Mouse (Mus musculus): ENCODE results near the gene Zfp846. TPM values are rescaled to one million over a fixed set of nuclear protein-coding genes. Genes with fewer than 3 reads are reported as not detected.
A peak's percentile ranks its signal among the peaks of the same experiment; 100 is the strongest.
"Not testable (repeated sequence)": the region's sequence is repeated elsewhere in the genome, so short reads cannot be mapped to it uniquely, and the experiment has no call there.

The Zfp846 gene
- polyA plus RNA-seq, 1 experiment from 2014 or later: 2.0 TPM

DNA sequence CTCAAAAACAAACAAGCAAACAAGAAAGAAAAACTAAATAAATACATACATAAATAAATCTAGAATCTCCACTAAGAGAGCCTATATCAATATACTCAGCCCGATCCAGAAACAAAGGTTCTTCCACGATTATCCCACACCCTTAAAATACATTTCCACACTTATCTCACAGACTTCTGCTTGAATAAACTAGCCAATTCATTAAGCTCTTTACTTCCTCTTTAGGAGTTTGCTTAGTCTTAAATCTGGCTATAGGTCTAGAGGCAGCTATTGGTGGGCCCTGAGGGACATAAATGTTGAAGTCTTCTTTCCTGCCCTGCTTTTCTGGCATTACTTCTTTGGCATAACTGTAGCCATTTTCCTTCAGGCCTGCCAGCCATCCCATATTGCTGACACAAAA, 50.2 kb downstream of the Zfp846 start:
- Histone ChIP-seq H3K27ac (ENCODE audit: low read length) (no peak overlapping the region), H3K4me2 (ENCODE audit: low read depth, low read length) (no peak overlapping the region), H3K9ac (ENCODE audit: low read depth, low read length) (no peak overlapping the region), H3K4me3 (ENCODE audit: low read depth, low read length) (no peak overlapping the region), H3K9me3 (replicated peaks; ENCODE audit: control insufficient read depth, low read length) (no peaks in the 10 kb centered on the region), H3K36me3 (ENCODE audit: control insufficient read depth, insufficient read depth) (no peaks in the 10 kb centered on the region), H3K27me3 (ENCODE audit: control insufficient read depth, insufficient read depth, low read depth, low read length) (no peaks in the 10 kb centered on the region), H3K4me1 (ENCODE audit: control insufficient read depth, low read depth, low read length) (no peaks in the 10 kb centered on the region)
- WGBS (ENCODE audit: insufficient replicate concordance): 80% methylated on average over 2 of the region's 2 CpGs
- no peak for ATAC-seq (ENCODE audit: low read depth)

GRCm38 (mm10) chr9:20635676-20636075, 54.6 kb downstream of the Zfp846 start:
- not testable (repeated sequence) for H3K27me3 ChIP-seq (ENCODE audit: control insufficient read depth, insufficient read depth, low read depth, low read length); H3K4me3 ChIP-seq (ENCODE audit: low read depth, low read length); H3K27ac ChIP-seq (ENCODE audit: low read length); H3K4me2 ChIP-seq (ENCODE audit: low read depth, low read length); H3K4me1 ChIP-seq (ENCODE audit: control insufficient read depth, low read depth, low read length); ATAC-seq (ENCODE audit: low read depth); H3K9me3 ChIP-seq (replicated peaks; ENCODE audit: control insufficient read depth, low read length); H3K9ac ChIP-seq (ENCODE audit: low read depth, low read length); H3K36me3 ChIP-seq (ENCODE audit: control insufficient read depth, insufficient read depth)
- 76% methylated on average over 8 of the region's 8 CpGs for WGBS (ENCODE audit: insufficient replicate concordance)

DNA sequence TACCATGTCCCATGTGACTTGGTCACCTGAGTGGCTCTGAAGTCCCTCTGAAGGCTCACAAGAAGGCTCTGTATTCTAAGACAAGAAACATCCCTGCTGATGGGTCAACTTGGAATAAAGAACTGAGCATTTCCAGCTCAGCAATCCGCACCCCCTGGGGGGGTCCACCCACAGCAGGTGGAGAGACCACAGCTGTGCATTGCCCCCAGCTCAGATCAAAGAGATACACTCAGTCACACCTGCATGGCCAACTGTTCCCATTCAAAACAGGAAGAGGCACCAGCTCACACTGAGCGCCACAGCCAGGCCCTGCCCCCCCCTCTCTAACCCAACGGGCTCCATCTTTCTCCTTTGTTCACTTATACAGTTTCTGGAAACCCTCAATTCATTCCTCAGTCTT, 55.2 kb downstream of the Zfp846 start:
- Histone ChIP-seq H3K4me3 (ENCODE audit: low read depth, low read length) (no peak overlapping the region), H3K27me3 (ENCODE audit: control insufficient read depth, insufficient read depth, low read depth, low read length) (no peaks in the 10 kb centered on the region), H3K4me1 (ENCODE audit: control insufficient read depth, low read depth, low read length) (peaks cover 2% of the 10 kb centered on the region), H3K4me2 (ENCODE audit: low read depth, low read length) (no peak overlapping the region), H3K36me3 (ENCODE audit: control insufficient read depth, insufficient read depth) (peaks cover 7% of the 10 kb centered on the region), H3K9me3 (replicated peaks; ENCODE audit: control insufficient read depth, low read length) (no peaks in the 10 kb centered on the region), H3K27ac (ENCODE audit: low read length) (no peak overlapping the region), H3K9ac (ENCODE audit: low read depth, low read length) (no peak overlapping the region)
- peak; percentile 27; the same call in 1 of the 2 replicates for ATAC-seq (ENCODE audit: low read depth)
- WGBS (ENCODE audit: insufficient replicate concordance): 59% methylated on average over 3 of the region's 3 CpGs

DNA sequence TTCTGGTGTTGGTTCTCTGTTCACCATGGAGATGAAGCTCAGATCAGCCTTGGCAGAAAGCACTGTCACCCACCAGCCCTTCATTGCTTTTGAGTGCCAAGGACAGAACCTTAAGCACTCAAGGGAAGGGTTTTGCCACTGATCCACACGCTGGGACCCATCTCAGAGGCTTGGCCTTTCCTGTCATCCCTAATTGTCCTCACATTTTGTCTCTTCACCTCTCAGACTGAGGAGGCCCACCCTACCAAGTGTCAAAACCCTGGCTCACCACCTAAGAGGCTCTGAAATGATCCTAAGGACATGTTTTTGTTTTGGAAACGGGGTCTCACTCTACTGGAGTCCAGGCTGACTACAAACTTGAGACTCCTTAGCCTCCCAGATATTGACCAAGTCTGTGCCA, 55.7 kb downstream of the Zfp846 start:
- H3K36me3 ChIP-seq (ENCODE audit: control insufficient read depth, insufficient read depth): peaks cover 7% of the 10 kb centered on the region
- no peak overlapping the region for H3K4me2 ChIP-seq (ENCODE audit: low read depth, low read length)
- no peak overlapping the region for H3K27ac ChIP-seq (ENCODE audit: low read length)
- WGBS (ENCODE audit: insufficient replicate concordance): 63% methylated on average over 2 of the region's 2 CpGs
- no peak overlapping the region for H3K9ac ChIP-seq (ENCODE audit: low read depth, low read length)
- no peak for ATAC-seq (ENCODE audit: low read depth)
- H3K4me3 ChIP-seq (ENCODE audit: low read depth, low read length): no peak overlapping the region
- no peaks in the 10 kb centered on the region for H3K9me3 ChIP-seq (replicated peaks; ENCODE audit: control insufficient read depth, low read length)
- H3K27me3 ChIP-seq (ENCODE audit: control insufficient read depth, insufficient read depth, low read depth, low read length): no peaks in the 10 kb centered on the region
- H3K4me1 ChIP-seq (ENCODE audit: control insufficient read depth, low read depth, low read length): peaks cover 7% of the 10 kb centered on the region

DNA sequence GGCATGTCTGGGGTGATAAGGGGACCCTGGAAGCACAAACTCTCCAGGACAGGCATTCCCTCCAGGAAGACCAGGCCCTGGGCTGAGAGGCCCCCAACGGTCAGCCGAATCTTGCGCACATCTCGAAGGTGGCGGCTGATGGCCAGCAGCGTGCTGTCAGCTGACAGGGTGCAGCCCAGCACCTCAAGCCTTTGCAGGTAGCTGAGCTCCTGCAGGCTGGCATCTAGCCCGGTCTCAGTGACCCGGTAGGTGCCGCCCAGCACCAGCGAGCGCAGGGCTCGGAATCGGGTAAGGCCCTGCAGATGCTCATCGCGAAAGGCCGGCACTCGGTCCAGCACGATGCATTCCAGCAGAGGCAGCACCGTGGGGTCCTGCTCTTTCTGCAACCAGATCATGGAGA, 57.5 kb downstream of the Zfp846 start:
- Histone ChIP-seq H3K9ac (ENCODE audit: low read depth, low read length) (no peak overlapping the region), H3K4me2 (ENCODE audit: low read depth, low read length) (no peak overlapping the region), H3K36me3 (ENCODE audit: control insufficient read depth, insufficient read depth) (peaks cover 7% of the 10 kb centered on the region), H3K27me3 (ENCODE audit: control insufficient read depth, insufficient read depth, low read depth, low read length) (no peaks in the 10 kb centered on the region), H3K27ac (ENCODE audit: low read length) (no peak overlapping the region), H3K4me3 (ENCODE audit: low read depth, low read length) (no peak overlapping the region), H3K9me3 (replicated peaks; ENCODE audit: control insufficient read depth, low read length) (no peaks in the 10 kb centered on the region), H3K4me1 (ENCODE audit: control insufficient read depth, low read depth, low read length) (peaks cover 23% of the 10 kb centered on the region)
- 87% methylated on average over 19 of the region's 19 CpGs for WGBS (ENCODE audit: insufficient replicate concordance)
- ATAC-seq (ENCODE audit: low read depth): no peak

- no peak for ATAC-seq (ENCODE audit: low read depth)
Observed at GRCm38 (mm10) chr9:20639486-20639885, 58.4 kb downstream of the Zfp846 start.

DNA sequence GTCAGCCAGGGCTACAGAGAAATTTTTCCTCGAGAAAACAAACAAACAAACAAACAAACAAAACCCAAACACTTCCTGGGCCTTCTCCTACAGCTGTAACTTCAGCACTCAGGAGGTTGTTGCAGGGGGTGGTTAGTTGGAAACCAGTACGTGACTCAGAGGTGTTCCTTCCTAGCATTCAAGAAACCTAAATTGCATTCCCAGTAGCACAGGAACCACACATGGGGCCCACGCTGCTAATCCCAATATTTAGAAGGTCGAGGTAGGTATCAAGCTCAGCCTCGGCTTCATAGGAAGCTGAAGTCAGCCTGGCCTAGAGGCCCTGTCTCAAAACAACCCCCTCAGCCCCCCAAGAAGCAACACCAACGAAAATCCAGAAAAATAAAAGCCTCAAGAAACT, 60.4 kb downstream of the Zfp846 start:
- Histone ChIP-seq H3K4me1 (ENCODE audit: control insufficient read depth, low read depth, low read length) (peaks cover 33% of the 10 kb centered on the region), H3K4me3 (ENCODE audit: low read depth, low read length) (peak overlapping the region; percentile 71), H3K9ac (ENCODE audit: low read depth, low read length) (peak overlapping the region; percentile 92), H3K27ac (ENCODE audit: low read length) (no peak overlapping the region), H3K27me3 (ENCODE audit: control insufficient read depth, insufficient read depth, low read depth, low read length) (no peaks in the 10 kb centered on the region), H3K4me2 (ENCODE audit: low read depth, low read length) (peak overlapping the region; percentile 99), H3K36me3 (ENCODE audit: control insufficient read depth, insufficient read depth) (peaks cover 7% of the 10 kb centered on the region), H3K9me3 (replicated peaks; ENCODE audit: control insufficient read depth, low read length) (no peaks in the 10 kb centered on the region)
- WGBS (ENCODE audit: insufficient replicate concordance): 22% methylated on average over 6 of the region's 6 CpGs
- no peak for ATAC-seq (ENCODE audit: low read depth)

More at GRCm38 (mm10) chr9:20639486-20639885, 58.4 kb downstream of the Zfp846 start:
- Histone ChIP-seq H3K36me3 (ENCODE audit: control insufficient read depth, insufficient read depth) (peaks cover 7% of the 10 kb centered on the region), H3K4me2 (ENCODE audit: low read depth, low read length) (no peak overlapping the region), H3K4me3 (ENCODE audit: low read depth, low read length) (no peak overlapping the region), H3K4me1 (ENCODE audit: control insufficient read depth, low read depth, low read length) (peaks cover 27% of the 10 kb centered on the region), H3K27me3 (ENCODE audit: control insufficient read depth, insufficient read depth, low read depth, low read length) (no peaks in the 10 kb centered on the region), H3K27ac (ENCODE audit: low read length) (no peak overlapping the region), H3K9ac (ENCODE audit: low read depth, low read length) (no peak overlapping the region), H3K9me3 (replicated peaks; ENCODE audit: control insufficient read depth, low read length) (no peaks in the 10 kb centered on the region)
- WGBS (ENCODE audit: insufficient replicate concordance): 74% methylated on average over 4 of the region's 4 CpGs

GRCm38 (mm10) chr9:20642101-20642895, 61.2 kb downstream of the Zfp846 start, which contains the start of gene Ubl5:
TSS of gene Ubl5 (plus strand) at chr9:20642878.
- H3K36me3 ChIP-seq (ENCODE audit: control insufficient read depth, insufficient read depth): peaks cover 7% of the 10 kb centered on the region
- peak within 1 kb of the TSS; percentile 92 for H3K9ac ChIP-seq (ENCODE audit: low read depth, low read length)
- peak within 1 kb of the TSS; percentile 83 for H3K27ac ChIP-seq (ENCODE audit: low read length)
- no peaks in the 10 kb centered on the region for H3K27me3 ChIP-seq (ENCODE audit: control insufficient read depth, insufficient read depth, low read depth, low read length)
- peaks cover 33% of the 10 kb centered on the region for H3K4me1 ChIP-seq (ENCODE audit: control insufficient read depth, low read depth, low read length)
- H3K4me3 ChIP-seq (ENCODE audit: low read depth, low read length): peak within 1 kb of the TSS; percentile 71
- H3K4me2 ChIP-seq (ENCODE audit: low read depth, low read length): peak within 1 kb of the TSS; percentile 99
- 1% methylated on average over 51 of the region's 51 CpGs for WGBS (ENCODE audit: insufficient replicate concordance)
- no peaks in the 10 kb centered on the region for H3K9me3 ChIP-seq (replicated peaks; ENCODE audit: control insufficient read depth, low read length)
- peak; percentile 77 for ATAC-seq (ENCODE audit: low read depth)

DNA sequence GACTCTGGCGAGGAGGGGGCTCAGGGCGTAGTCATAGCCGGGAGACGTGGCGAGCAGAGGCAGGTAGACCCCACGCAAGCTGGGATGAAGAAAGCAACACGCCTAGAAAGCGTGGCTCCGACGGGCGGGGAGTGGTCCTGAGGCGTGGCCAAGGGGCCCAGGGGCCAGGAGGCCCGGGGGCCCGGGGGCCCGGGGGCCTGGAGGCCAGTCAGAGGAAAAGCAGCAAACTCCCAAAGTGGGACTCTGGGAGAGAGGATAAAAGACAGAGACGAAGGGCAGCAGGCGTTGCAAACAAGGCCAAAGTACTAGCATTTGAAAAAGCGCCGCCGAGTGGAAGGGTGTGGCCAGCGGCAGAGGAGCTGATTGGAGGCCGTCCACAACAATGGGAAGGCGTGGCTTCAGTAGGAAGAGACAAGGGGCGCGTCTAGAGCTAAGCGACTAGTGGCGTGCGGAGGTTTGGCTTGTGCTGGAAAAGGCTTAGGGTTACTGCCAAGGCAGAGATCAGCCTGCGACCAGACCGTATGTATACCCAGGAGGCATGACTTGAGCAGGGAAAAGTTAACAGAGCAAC, 61.9 kb downstream of the Zfp846 start:
- peaks cover 33% of the 10 kb centered on the region for H3K4me1 ChIP-seq (ENCODE audit: control insufficient read depth, low read depth, low read length)
- under 1% methylated on average over 30 of the region's 30 CpGs for WGBS (ENCODE audit: insufficient replicate concordance)
- ATAC-seq (ENCODE audit: low read depth): peak; percentile 72

More for the DNA sequence above, 61.9 kb downstream of the Zfp846 start:
- no peaks in the 10 kb centered on the region for H3K27me3 ChIP-seq (ENCODE audit: control insufficient read depth, insufficient read depth, low read depth, low read length)
- peak overlapping the region; percentile 71 for H3K4me3 ChIP-seq (ENCODE audit: low read depth, low read length)
- H3K9ac ChIP-seq (ENCODE audit: low read depth, low read length): peak overlapping the region; percentile 92
- no peaks in the 10 kb centered on the region for H3K9me3 ChIP-seq (replicated peaks; ENCODE audit: control insufficient read depth, low read length)
- peak overlapping the region; percentile 99 for H3K4me2 ChIP-seq (ENCODE audit: low read depth, low read length)
- peak overlapping the region; percentile 83 for H3K27ac ChIP-seq (ENCODE audit: low read length)
- H3K36me3 ChIP-seq (ENCODE audit: control insufficient read depth, insufficient read depth): peaks cover 5% of the 10 kb centered on the region
